24 mouse cellular contexts compared by ENCODE assay signal in the genomic region with DNA sequence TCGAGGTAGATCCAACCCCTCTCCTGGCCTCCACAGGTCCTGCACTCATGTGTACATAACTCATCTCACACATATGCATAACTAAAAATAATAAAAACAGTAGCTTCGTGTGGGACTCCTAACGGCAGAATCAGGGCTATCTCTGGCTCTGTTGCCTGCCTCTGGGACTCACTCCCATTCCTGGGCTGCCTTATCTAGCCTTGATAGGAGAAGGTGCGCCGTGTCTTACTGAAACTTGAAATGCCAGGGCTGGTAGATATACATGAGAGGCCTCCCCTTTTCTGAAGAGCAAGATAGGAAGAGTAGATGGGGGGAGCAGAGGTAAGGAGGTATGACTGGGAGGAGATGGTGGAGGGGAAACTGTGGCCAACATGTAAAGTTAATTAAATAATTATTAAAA. TPM values are rescaled to one million over a fixed set of nuclear protein-coding genes. Genes with fewer than 3 reads are reported as not detected.
DNase-seq lines count a peak whose midpoint lies in the region; ATAC-seq and TF ChIP-seq lines count a peak whose summit lies in the region.
"Had no signal": no experiment of that assay in that cellular context is flagged by ENCODE, and none has a peak within 500 bp of the region (broad histone marks: within the 10 kb centered on the region; RNA-seq: fewer than 3 reads in every experiment).

No protein-coding gene starts in this region.

- H3K4me2 ChIP-seq in intestine, embryonic 16.5 days (ENCODE audit: low read depth, low read length): no peak overlapping the region
- H3K4me2 ChIP-seq in intestine, postnatal 0 days (replicated peaks; ENCODE audit: low read depth): no peak overlapping the region
- H3K4me2 ChIP-seq in liver, embryonic 13.5 days: no peak overlapping the region
- no peak overlapping the region for H3K4me2 ChIP-seq in liver, embryonic 16.5 days (ENCODE audit: low read depth, low read length)
- H3K4me2 ChIP-seq: embryonic facial prominence, embryonic 12.5 days; embryonic facial prominence, embryonic 15.5 days; hindbrain, embryonic 12.5 days; hindbrain, embryonic 15.5 days had no signal

- no peak overlapping the region for H3K27ac ChIP-seq in intestine, embryonic 16.5 days (ENCODE audit: low read length)
- no peak overlapping the region for H3K27ac ChIP-seq in intestine, postnatal 0 days (ENCODE audit: low read depth, low read length)
- H3K27ac ChIP-seq in MEL (ENCODE audit: control insufficient read depth, low read depth, low read length): no peak overlapping the region
- no peak overlapping the region for H3K27ac ChIP-seq in liver, embryonic 13.5 days
- no peak overlapping the region for H3K27ac ChIP-seq in liver, embryonic 16.5 days (ENCODE audit: low read length)
- H3K27ac ChIP-seq: embryonic facial prominence, embryonic 12.5 days; embryonic facial prominence, embryonic 15.5 days; gastrocnemius, adult 2 months; heart, adult 2 months; heart, embryonic 10.5 days; hindbrain, embryonic 12.5 days; hindbrain, embryonic 15.5 days had no signal

- peak; percentile 43 for ATAC-seq in intestine, embryonic 16.5 days
- ATAC-seq in intestine, postnatal 0 days: no peak
- peak; percentile 78 for ATAC-seq in liver, embryonic 13.5 days (ENCODE audit: low read depth)
- peak; percentile 48; the same call in 1 of the 2 replicates for ATAC-seq in liver, embryonic 16.5 days (ENCODE audit: low read depth)
- no peak for ATAC-seq in megakaryocyte, adult 5-6 weeks (ENCODE audit: poor library complexity, severe bottlenecking)
- ATAC-seq: forebrain, embryonic 14.5 days; forebrain, postnatal 0 days; Patski had no signal

- DNase-seq in MEL (ENCODE audit: low read depth, low spot score): no peak
- DNase-seq in liver, embryonic 13.5 days: no peak
- DNase-seq in adrenal gland, adult 2 months: no peak
- DNase-seq in gastrocnemius, postnatal 4 days (ENCODE audit: low spot score in 2 of 2): no peak
- DNase-seq: adrenal gland, postnatal 14 days; cerebellum, adult 11 months; cerebellum, adult 2 months; cerebellum, adult 9-11 months; cerebellum, postnatal 25 days; forebrain, postnatal 0 days; gastrocnemius, adult 2 months; gastrocnemius, postnatal 25 days; heart, adult 2 months had no signal

- no peak for TF ChIP-seq POLR2A in MEL (IDR thresholded peaks at IDR 0.05; ENCODE audit: control insufficient read depth in 1 of 2, insufficient read depth in 1 of 2, low read depth in 1 of 2, low read length in 2 of 2, poor library complexity in 1 of 2)

- H3K9ac ChIP-seq in intestine, embryonic 16.5 days (ENCODE audit: low read depth, low read length): no peak overlapping the region
- no peak overlapping the region for H3K9ac ChIP-seq in intestine, postnatal 0 days (ENCODE audit: low read depth, low read length)
- H3K9ac ChIP-seq in MEL (ENCODE audit: control insufficient read depth, low read depth, low read length, poor library complexity, severe bottlenecking): no peak overlapping the region
- no peak overlapping the region for H3K9ac ChIP-seq in liver, embryonic 13.5 days
- H3K9ac ChIP-seq in liver, embryonic 16.5 days (ENCODE audit: low read depth, low read length): no peak overlapping the region
- H3K9ac ChIP-seq: embryonic facial prominence, embryonic 12.5 days; embryonic facial prominence, embryonic 15.5 days; forebrain, postnatal 0 days; hindbrain, embryonic 12.5 days; hindbrain, embryonic 15.5 days had no signal

- H3K4me1 ChIP-seq in intestine, embryonic 16.5 days (ENCODE audit: control insufficient read depth, insufficient read depth, low read length): no peaks in the 10 kb centered on the region
- H3K4me1 ChIP-seq in intestine, postnatal 0 days (replicated peaks; ENCODE audit: control insufficient read depth, insufficient read depth, low read length): 0 out of 2 replicates have a peak, but pooled peaks cover 3% of the 10 kb centered on the region
- H3K4me1 ChIP-seq in MEL (ENCODE audit: control insufficient read depth in 1 of 2, insufficient read depth in 2 of 2, low read length in 2 of 2): peaks cover 7 to 16% of the 10 kb centered on the region in 2 experiments; a peak in 3 of 4 replicates
- H3K4me1 ChIP-seq in liver, embryonic 13.5 days (replicated peaks): peaks cover 53% of the 10 kb centered on the region
- peaks cover 26% of the 10 kb centered on the region for H3K4me1 ChIP-seq in liver, embryonic 16.5 days (ENCODE audit: control insufficient read depth, low read depth, low read length)
- H3K4me1 ChIP-seq: embryonic facial prominence, embryonic 12.5 days; embryonic facial prominence, embryonic 15.5 days; hindbrain, embryonic 15.5 days had no signal

- TF ChIP-seq CTCF in intestine, postnatal 0 days (IDR thresholded peaks at IDR 0.05; ENCODE audit: low read depth): no peak
- no peak for TF ChIP-seq CTCF in MEL (IDR thresholded peaks at IDR 0.05 in 2 of 3, conservative IDR thresholded peaks at IDR 0.05 in 1 of 3; ENCODE audit: control insufficient read depth in 1 of 3, insufficient read depth in 1 of 3, low read depth in 2 of 3, low read length in 3 of 3, poor library complexity in 1 of 3, severe bottlenecking in 1 of 3)

- no peaks in the 10 kb centered on the region for H3K9me3 ChIP-seq in intestine, embryonic 16.5 days (ENCODE audit: control insufficient read depth, low read length)
- no peaks in the 10 kb centered on the region for H3K9me3 ChIP-seq in intestine, postnatal 0 days (ENCODE audit: control insufficient read depth)
- H3K9me3 ChIP-seq in MEL (replicated peaks; ENCODE audit: insufficient read depth, low read length): no peaks in the 10 kb centered on the region
- no peaks in the 10 kb centered on the region for H3K9me3 ChIP-seq in liver, embryonic 13.5 days (replicated peaks)
- no peaks in the 10 kb centered on the region for H3K9me3 ChIP-seq in liver, embryonic 16.5 days (replicated peaks; ENCODE audit: control insufficient read depth, low read length)
- H3K9me3 ChIP-seq: embryonic facial prominence, embryonic 12.5 days; embryonic facial prominence, embryonic 15.5 days; heart, embryonic 10.5 days; hindbrain, embryonic 12.5 days; hindbrain, embryonic 15.5 days had no signal

- peak; percentile 22 to 59; a peak in 2 of 4 replicates for TF ChIP-seq EP300 in MEL (IDR thresholded peaks at IDR 0.05; ENCODE audit: low read depth in 1 of 2, low read length in 2 of 2)

- H3K4me3 ChIP-seq in intestine, embryonic 16.5 days (ENCODE audit: low read length): no peak overlapping the region
- H3K4me3 ChIP-seq in intestine, postnatal 0 days (ENCODE audit: low read depth, low read length): no peak overlapping the region
- no peak overlapping the region for H3K4me3 ChIP-seq in MEL (ENCODE audit: control insufficient read depth in 1 of 2, insufficient read depth in 1 of 2, low read depth in 2 of 2, low read length in 2 of 2)
- H3K4me3 ChIP-seq in liver, embryonic 13.5 days (replicated peaks): no peak overlapping the region
- no peak overlapping the region for H3K4me3 ChIP-seq in liver, embryonic 16.5 days (ENCODE audit: low read depth, low read length)
- H3K4me3 ChIP-seq: embryonic facial prominence, embryonic 12.5 days; embryonic facial prominence, embryonic 15.5 days; gastrocnemius, adult 2 months; heart, adult 2 months; heart, embryonic 10.5 days; hindbrain, embryonic 12.5 days; hindbrain, embryonic 15.5 days had no signal

- WGBS in intestine, embryonic 16.5 days: 80% methylated on average over 5 of the region's 5 CpGs
- WGBS in intestine, postnatal 0 days: 57% methylated on average over 5 of the region's 5 CpGs
- WGBS in liver, embryonic 13.5 days (ENCODE audit: insufficient replicate concordance): 34% methylated on average over 5 of the region's 5 CpGs
- WGBS in liver, embryonic 16.5 days (ENCODE audit: insufficient replicate concordance): 38% methylated on average over 5 of the region's 5 CpGs

- TF ChIP-seq RAD21 in MEL (IDR thresholded peaks at IDR 0.05; ENCODE audit: low read depth, low read length): no peak

- no peaks in the 10 kb centered on the region for H3K79me2 ChIP-seq in MEL (ENCODE audit: control insufficient read depth, insufficient read depth, low read length, poor library complexity)

- H3K27me3 ChIP-seq in intestine, embryonic 16.5 days (replicated peaks; ENCODE audit: control insufficient read depth, insufficient read depth, low read length): no peaks in the 10 kb centered on the region
- H3K27me3 ChIP-seq in intestine, postnatal 0 days (replicated peaks; ENCODE audit: control insufficient read depth, insufficient read depth, low read length): no peaks in the 10 kb centered on the region
- no peaks in the 10 kb centered on the region for H3K27me3 ChIP-seq in MEL (ENCODE audit: control insufficient read depth in 1 of 2, insufficient read depth in 2 of 2, low read length in 2 of 2)
- no peaks in the 10 kb centered on the region for H3K27me3 ChIP-seq in liver, embryonic 13.5 days
- H3K27me3 ChIP-seq in liver, embryonic 16.5 days (ENCODE audit: control insufficient read depth, insufficient read depth, low read depth, low read length): no peaks in the 10 kb centered on the region
- H3K27me3 ChIP-seq: embryonic facial prominence, embryonic 12.5 days; embryonic facial prominence, embryonic 15.5 days; hindbrain, embryonic 12.5 days; hindbrain, embryonic 15.5 days; Patski had no signal

- no peaks in the 10 kb centered on the region for H3K36me3 ChIP-seq in intestine, embryonic 16.5 days (ENCODE audit: control insufficient read depth, insufficient read depth, low read length)
- H3K36me3 ChIP-seq in intestine, postnatal 0 days (ENCODE audit: control insufficient read depth, insufficient read depth): no peaks in the 10 kb centered on the region
- peaks cover 0 to 8% of the 10 kb centered on the region in 2 experiments; a peak in 2 of 4 replicates for H3K36me3 ChIP-seq in MEL (ENCODE audit: control insufficient read depth in 1 of 2, insufficient read depth in 2 of 2, low read length in 2 of 2)
- H3K36me3 ChIP-seq in liver, embryonic 13.5 days: no peaks in the 10 kb centered on the region
- H3K36me3 ChIP-seq in liver, embryonic 16.5 days (ENCODE audit: control insufficient read depth, insufficient read depth): no peaks in the 10 kb centered on the region
- H3K36me3 ChIP-seq: embryonic facial prominence, embryonic 12.5 days; embryonic facial prominence, embryonic 15.5 days; heart, embryonic 10.5 days; hindbrain, embryonic 12.5 days; hindbrain, embryonic 15.5 days had no signal

RNA-seq across cellular contexts. Expression of a gene that starts 15.4 kb away (rescaled TPM):
- 12.0 and 13.0 TPM in 2 replicates for polyA plus RNA-seq in intestine, embryonic 16.5 days (2015; fragmentation: Nextera tagmentation; extraction: Ambion mirVana)
- 6.7 and 9.6 TPM in 2 replicates for polyA plus RNA-seq in intestine, postnatal 0 days (2015; fragmentation: Nextera tagmentation; extraction: Ambion mirVana)
- 0.19 and 0.20 TPM in 2 replicates for total RNA-seq in MEL (2012; rRNA removed)
- polyA plus RNA-seq in MEL (2012; ENCODE audit: insufficient read depth in 1 of 2, insufficient read length in 2 of 2, low read depth in 1 of 2, low replicate concordance in 2 of 2, missing spikeins in 1 of 2): under 1 TPM in 1 of 2 experiments, not detected in 1; 0.92 TPM
- polyA plus RNA-seq in liver, embryonic 13.5 days (2015; fragmentation: Nextera tagmentation; extraction: Ambion mirVana): 6.2 and 9.4 TPM in 2 replicates
- 4.3 and 4.4 TPM in 2 replicates for polyA plus RNA-seq in liver, embryonic 16.5 days (2015; fragmentation: Nextera tagmentation; extraction: Ambion mirVana)
- total RNA-seq in adrenal gland, adult 2 months (2021): 10 to 100 TPM; 12.3 to 19.7 TPM
- polyA plus RNA-seq in adrenal gland, adult 2 months (2012; rRNA removed): 6.1 and 8.7 TPM in 2 replicates
- total RNA-seq in gastrocnemius, postnatal 4 days (2021): 1 to 10 TPM; 9.0 to 9.2 TPM
- total RNA-seq in megakaryocyte, adult 5-6 weeks (2015): 0.02 and 0.32 TPM in 2 replicates
- 0.04 TPM in 1 of 2 replicates, not detected in the other for total RNA-seq in megakaryocyte, adult 5-6 weeks (2017)

Comparison
In these comparisons a context has a peak if more than half of its experiments do, and no peak if none do; other contexts are left out.
1. ATAC-seq: peak in intestine, embryonic 16.5 days (single experiment), liver, embryonic 13.5 days (single experiment) and liver, embryonic 16.5 days (single experiment); none in intestine, postnatal 0 days (single experiment) and megakaryocyte, adult 5-6 weeks (single experiment).